Comparison of ENCODE assay signal across 7 mouse cellular contexts in the genomic region with DNA sequence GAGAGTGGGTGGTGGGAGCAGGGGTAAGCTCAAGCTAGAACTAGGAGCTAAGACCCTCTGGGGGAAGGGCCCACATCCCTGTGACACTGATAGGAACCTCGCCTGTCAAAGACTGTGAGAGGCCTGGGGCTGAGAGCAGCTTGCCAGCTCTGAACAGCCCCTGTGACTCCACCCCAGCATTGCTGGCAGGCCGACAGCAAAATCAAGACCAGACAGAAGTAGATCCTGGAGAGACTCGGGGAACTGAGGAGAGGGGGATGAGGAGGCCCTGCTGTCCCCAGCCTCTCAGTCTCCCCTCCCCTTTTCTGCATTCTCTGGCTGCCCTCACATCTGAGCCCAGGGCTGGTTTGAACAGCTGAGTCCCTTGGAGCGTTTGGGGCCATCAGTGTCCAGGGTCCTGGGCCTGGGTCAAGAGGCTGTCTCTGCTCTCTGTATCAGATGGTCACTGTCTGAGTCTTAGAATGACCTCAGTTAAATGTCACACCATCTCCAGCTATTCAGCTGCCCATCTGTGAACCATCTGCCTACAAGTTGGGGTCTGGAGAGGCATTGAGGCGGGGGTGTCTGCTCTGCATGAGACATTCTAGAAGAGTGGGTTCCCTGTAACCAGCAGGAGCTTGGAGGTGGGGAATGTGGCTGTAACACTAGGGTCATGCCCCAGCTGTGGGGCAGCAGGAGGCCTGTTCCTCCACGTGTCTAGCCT. TPM values are rescaled to one million over a fixed set of nuclear protein-coding genes. Genes with fewer than 3 reads are reported as not detected.
DNase-seq lines count a peak whose midpoint lies in the region; ATAC-seq lines count a peak whose summit lies in the region.

No protein-coding gene starts in this region.

- no peak overlapping the region; the same call in 1 of the 2 replicates for H3K27ac ChIP-seq in heart, embryonic 12.5 days (ENCODE audit: poor library complexity, severe bottlenecking)
- no peak overlapping the region for H3K27ac ChIP-seq in intestine, embryonic 16.5 days (ENCODE audit: low read length)
- H3K27ac ChIP-seq in stomach, embryonic 15.5 days, result peak overlapping the region; percentile 26; the same call in 1 of the 2 replicates

- 0 out of 2 replicates have a peak, but pooled peaks cover 3% of the 10 kb centered on the region for H3K27me3 ChIP-seq in heart, embryonic 12.5 days (replicated peaks)
- no peaks in the 10 kb centered on the region for H3K27me3 ChIP-seq in intestine, embryonic 16.5 days (replicated peaks; ENCODE audit: control insufficient read depth, insufficient read depth, low read length)
- H3K27me3 ChIP-seq in stomach, embryonic 15.5 days (replicated peaks), result no peaks in the 10 kb centered on the region

- no peak overlapping the region for H3K4me2 ChIP-seq in heart, embryonic 12.5 days
- H3K4me2 ChIP-seq in intestine, embryonic 16.5 days (ENCODE audit: low read depth, low read length), result no peak overlapping the region
- H3K4me2 ChIP-seq in stomach, embryonic 15.5 days, result no peak overlapping the region

- peak; percentile 47 for DNase-seq in lung, postnatal 10 days
- DNase-seq in lung, postnatal 14 days, result no peak
- DNase-seq in cerebellum, adult 11-12 months, result no peak
- DNase-seq in gastrocnemius, postnatal 36 days, result no peak

- intact Hi-C loops in gastrocnemius, postnatal 36 days (cut with DNase I), result no loop called here

- no peak overlapping the region for H3K9ac ChIP-seq in heart, embryonic 12.5 days
- no peak overlapping the region for H3K9ac ChIP-seq in intestine, embryonic 16.5 days (ENCODE audit: low read depth, low read length)
- H3K9ac ChIP-seq in stomach, embryonic 15.5 days, result no peak overlapping the region; the same call in 1 of the 2 replicates

- no peaks in the 10 kb centered on the region for H3K9me3 ChIP-seq in heart, embryonic 12.5 days (replicated peaks)
- no peaks in the 10 kb centered on the region for H3K9me3 ChIP-seq in intestine, embryonic 16.5 days (ENCODE audit: control insufficient read depth, low read length)
- no peaks in the 10 kb centered on the region for H3K9me3 ChIP-seq in stomach, embryonic 15.5 days

- no peak overlapping the region for H3K4me3 ChIP-seq in heart, embryonic 12.5 days
- H3K4me3 ChIP-seq in intestine, embryonic 16.5 days (ENCODE audit: low read length), result no peak overlapping the region
- no peak overlapping the region for H3K4me3 ChIP-seq in stomach, embryonic 15.5 days (replicated peaks)

- ATAC-seq in heart, embryonic 12.5 days (ENCODE audit: insufficient number of reproducible peaks, low FRiP score), result peak; percentile 44; the same call in 1 of the 2 replicates
- peak; percentile 69 for ATAC-seq in intestine, embryonic 16.5 days
- peak; percentile 45; the same call in 1 of the 2 replicates for ATAC-seq in stomach, embryonic 15.5 days (ENCODE audit: insufficient read depth, low FRiP score, low read depth)

- H3K4me1 ChIP-seq in heart, embryonic 12.5 days (replicated peaks), result peaks cover 66% of the 10 kb centered on the region
- peaks cover 11% of the 10 kb centered on the region; the same call in 1 of the 2 replicates for H3K4me1 ChIP-seq in intestine, embryonic 16.5 days (ENCODE audit: control insufficient read depth, insufficient read depth, low read length)
- H3K4me1 ChIP-seq in stomach, embryonic 15.5 days, result peaks cover 20% of the 10 kb centered on the region

- no peaks in the 10 kb centered on the region for H3K36me3 ChIP-seq in heart, embryonic 12.5 days
- H3K36me3 ChIP-seq in intestine, embryonic 16.5 days (ENCODE audit: control insufficient read depth, insufficient read depth, low read length), result no peaks in the 10 kb centered on the region
- no peaks in the 10 kb centered on the region for H3K36me3 ChIP-seq in stomach, embryonic 15.5 days

- WGBS in heart, embryonic 12.5 days, result 16% methylated on average over 6 of the region's 6 CpGs
- 29% methylated on average over 6 of the region's 6 CpGs for WGBS in intestine, embryonic 16.5 days
- 25% methylated on average over 6 of the region's 6 CpGs for WGBS in stomach, embryonic 15.5 days

RNA-seq across cellular contexts. Expression of gene Megf6, which starts 53.9 kb away (rescaled TPM):
- polyA plus RNA-seq in heart, embryonic 12.5 days (2016; fragmentation: Nextera tagmentation; extraction: Ambion mirVana), result 16.0 and 19.4 TPM in 2 replicates
- 10.3 and 12.0 TPM in 2 replicates for polyA plus RNA-seq in intestine, embryonic 16.5 days (2015; fragmentation: Nextera tagmentation; extraction: Ambion mirVana)
- polyA plus RNA-seq in stomach, embryonic 15.5 days (2015; fragmentation: Nextera tagmentation; extraction: Ambion mirVana), result 19.9 and 20.9 TPM in 2 replicates
- under 1 TPM; 0.54 TPM for total RNA-seq in gastrocnemius, postnatal 36 days (2021)
